Comparison of ENCODE assay signal across 25 mouse cellular contexts in genomic region chr2:180343092-180343491, GRCm38 (mm10). TPM values are rescaled to one million over a fixed set of nuclear protein-coding genes. Genes with fewer than 3 reads are reported as not detected.
DNase-seq lines count a peak whose midpoint lies in the region; ATAC-seq and TF ChIP-seq lines count a peak whose summit lies in the region.
"Had no signal": no experiment of that assay in that cellular context is flagged by ENCODE, and none has a peak within 500 bp of the region (broad histone marks: within the 10 kb centered on the region; RNA-seq: fewer than 3 reads in every experiment).

No protein-coding gene starts in this region.

- 67% methylated on average over 13 of the region's 13 CpGs for WGBS in heart, embryonic 13.5 days
- 69% methylated on average over 13 of the region's 13 CpGs for WGBS in kidney, embryonic 14.5 days
- 33% methylated on average over 13 of the region's 13 CpGs for WGBS in intestine, postnatal 0 days
- 33% methylated on average over 13 of the region's 13 CpGs for WGBS in small intestine, adult 2 months

- H3K27me3 ChIP-seq in heart, embryonic 13.5 days (replicated peaks) = no peaks in the 10 kb centered on the region
- H3K27me3 ChIP-seq in kidney, embryonic 14.5 days (ENCODE audit: control insufficient read depth, insufficient read depth, low read length) = peaks cover 3% of the 10 kb centered on the region; the same call in 1 of the 2 replicates
- H3K27me3 ChIP-seq in intestine, postnatal 0 days (replicated peaks; ENCODE audit: control insufficient read depth, insufficient read depth, low read length) = no peaks in the 10 kb centered on the region
- H3K27me3 ChIP-seq in small intestine, adult 2 months (ENCODE audit: control insufficient read depth, insufficient read depth, low read length) = no peaks in the 10 kb centered on the region

- H3K27ac ChIP-seq in heart, embryonic 13.5 days (replicated peaks) = peak overlapping the region; percentile 87
- H3K27ac ChIP-seq in kidney, embryonic 14.5 days (ENCODE audit: low read depth, low read length) = no peak overlapping the region
- peak overlapping the region; percentile 80 for H3K27ac ChIP-seq in intestine, postnatal 0 days (ENCODE audit: low read depth, low read length)
- peak overlapping the region; percentile 99 for H3K27ac ChIP-seq in small intestine, adult 2 months (ENCODE audit: insufficient read depth, low read depth, low read length)
- H3K27ac ChIP-seq: embryonic facial prominence, embryonic 15.5 days; hindbrain, embryonic 10.5 days; hindbrain, postnatal 0 days; layer of hippocampus, adult 2 months; limb, embryonic 15.5 days; midbrain, embryonic 10.5 days had no signal

- no peaks in the 10 kb centered on the region for H3K9me3 ChIP-seq in heart, embryonic 13.5 days
- no peaks in the 10 kb centered on the region for H3K9me3 ChIP-seq in kidney, embryonic 14.5 days (ENCODE audit: control insufficient read depth, low read length)
- no peaks in the 10 kb centered on the region for H3K9me3 ChIP-seq in intestine, postnatal 0 days (ENCODE audit: control insufficient read depth)
- H3K9me3 ChIP-seq: embryonic facial prominence, embryonic 15.5 days; hindbrain, embryonic 10.5 days; limb, embryonic 15.5 days; midbrain, embryonic 10.5 days had no signal

- no peak for TF ChIP-seq CTCF in intestine, postnatal 0 days (IDR thresholded peaks at IDR 0.05; ENCODE audit: low read depth)
- no peak for TF ChIP-seq CTCF in small intestine, adult 2 months (IDR thresholded peaks at IDR 0.05; ENCODE audit: extremely low read depth, insufficient read length, insufficient replicate concordance, low read depth, low read length)

- H3K4me3 ChIP-seq in heart, embryonic 13.5 days = 0 out of 2 replicates have a peak overlapping the region, but pooled peaks have one; percentile 4
- no peak overlapping the region for H3K4me3 ChIP-seq in kidney, embryonic 14.5 days (ENCODE audit: low read length)
- no peak overlapping the region for H3K4me3 ChIP-seq in intestine, postnatal 0 days (ENCODE audit: low read depth, low read length)
- peak overlapping the region; percentile 37; the same call in 1 of the 2 replicates for H3K4me3 ChIP-seq in small intestine, adult 2 months (ENCODE audit: low read depth, low read length)
- H3K4me3 ChIP-seq: embryonic facial prominence, embryonic 15.5 days; hindbrain, embryonic 10.5 days; layer of hippocampus, adult 2 months; limb, embryonic 15.5 days; midbrain, embryonic 10.5 days had no signal

- peaks cover 87% of the 10 kb centered on the region for H3K4me1 ChIP-seq in heart, embryonic 13.5 days
- peaks cover 4% of the 10 kb centered on the region; the same call in 1 of the 2 replicates for H3K4me1 ChIP-seq in kidney, embryonic 14.5 days (ENCODE audit: control insufficient read depth, insufficient read depth, low read length)
- H3K4me1 ChIP-seq in intestine, postnatal 0 days (replicated peaks; ENCODE audit: control insufficient read depth, insufficient read depth, low read length) = peaks cover 9% of the 10 kb centered on the region
- H3K4me1 ChIP-seq in small intestine, adult 2 months (ENCODE audit: control insufficient read depth, insufficient read depth, insufficient read length, low read length) = peaks cover 48% of the 10 kb centered on the region
- H3K4me1 ChIP-seq: embryonic facial prominence, embryonic 15.5 days had no signal

- no peak for DNase-seq in heart, postnatal 10 days
- DNase-seq in kidney, adult 8-10 months = peak; percentile 44 to 70
- DNase-seq in cerebellum, adult 9-11 months = no peak
- DNase-seq: adrenal gland, postnatal 36 days; cerebellum, adult 11-12 months; cerebellum, postnatal 25 days; lung, adult 2 months; lung, postnatal 36 days; right cerebral cortex, postnatal 25 days; thymus, postnatal 25 days had no signal

- H3K36me3 ChIP-seq in heart, embryonic 13.5 days = no peaks in the 10 kb centered on the region
- H3K36me3 ChIP-seq in kidney, embryonic 14.5 days (ENCODE audit: control insufficient read depth, insufficient read depth, low read length) = no peaks in the 10 kb centered on the region
- no peaks in the 10 kb centered on the region for H3K36me3 ChIP-seq in intestine, postnatal 0 days (ENCODE audit: control insufficient read depth, insufficient read depth)
- H3K36me3 ChIP-seq in small intestine, adult 2 months (ENCODE audit: control insufficient read depth, insufficient read depth, low read length) = no peaks in the 10 kb centered on the region
- H3K36me3 ChIP-seq: embryonic facial prominence, embryonic 15.5 days; hindbrain, embryonic 10.5 days; limb, embryonic 15.5 days; midbrain, embryonic 10.5 days had no signal

- peak; percentile 39; the same call in 1 of the 2 replicates for TF ChIP-seq POLR2A in small intestine, adult 2 months (IDR thresholded peaks at IDR 0.05; ENCODE audit: low read depth, low read length)

- H3K9ac ChIP-seq in heart, embryonic 13.5 days = peak overlapping the region; percentile 25; the same call in 1 of the 2 replicates
- no peak overlapping the region for H3K9ac ChIP-seq in kidney, embryonic 14.5 days (ENCODE audit: low read depth, low read length)
- 0 out of 2 replicates have a peak overlapping the region, but pooled peaks have one; percentile 17 for H3K9ac ChIP-seq in intestine, postnatal 0 days (ENCODE audit: low read depth, low read length)
- H3K9ac ChIP-seq: embryonic facial prominence, embryonic 15.5 days; limb, embryonic 15.5 days had no signal

- intact Hi-C loops in heart, postnatal 10 days (cut with DNase I) = loop anchor here (10.0 kb wide), 1 partner anchor 168 kb away; the partner anchor contains the start of gene Adrm1

- peak overlapping the region; percentile 57 for H3K4me2 ChIP-seq in heart, embryonic 13.5 days
- H3K4me2 ChIP-seq in kidney, embryonic 14.5 days (replicated peaks; ENCODE audit: low read depth, low read length) = no peak overlapping the region
- peak overlapping the region; percentile 44 for H3K4me2 ChIP-seq in intestine, postnatal 0 days (replicated peaks; ENCODE audit: low read depth)
- H3K4me2 ChIP-seq: embryonic facial prominence, embryonic 15.5 days; limb, embryonic 15.5 days had no signal

- no peak for ATAC-seq in heart, embryonic 13.5 days (ENCODE audit: extremely low read depth, insufficient number of reproducible peaks, low FRiP score, low TSS enrichment)
- ATAC-seq in kidney, embryonic 14.5 days (ENCODE audit: low FRiP score, low TSS enrichment) = no peak
- ATAC-seq in intestine, postnatal 0 days = peak; percentile 78
- ATAC-seq in megakaryocyte, adult 5-6 weeks (ENCODE audit: poor library complexity, severe bottlenecking) = no peak
- ATAC-seq: forebrain, embryonic 16.5 days; hindbrain, postnatal 0 days had no signal

RNA-seq across cellular contexts. Expression of gene Gata5, which starts 8.6 kb away (rescaled TPM):
- polyA plus RNA-seq in heart, embryonic 13.5 days (2015; fragmentation: Nextera tagmentation; extraction: Ambion mirVana) = 11.8 and 14.7 TPM in 2 replicates
- 1 to 10 TPM; 1.0 to 1.2 TPM for total RNA-seq in heart, postnatal 10 days (2021)
- 3.5 and 4.5 TPM in 2 replicates for polyA plus RNA-seq in kidney, embryonic 14.5 days (2014; fragmentation: Nextera tagmentation; extraction: Ambion mirVana)
- 20.9 and 23.9 TPM in 2 replicates for polyA plus RNA-seq in intestine, postnatal 0 days (2015; fragmentation: Nextera tagmentation; extraction: Ambion mirVana)
- polyA plus RNA-seq in small intestine, adult 2 months (2012; rRNA removed) = 36.0 and 121 TPM in 2 replicates
- not detected in 2 replicates for total RNA-seq in megakaryocyte, adult 5-6 weeks (2015)
- total RNA-seq in megakaryocyte, adult 5-6 weeks (2017) = not detected in 2 replicates
- total RNA-seq: hindbrain, postnatal 0 days; layer of hippocampus, adult 2 months; left cerebral cortex, postnatal 36 days had no signal
- polyA plus RNA-seq: embryonic facial prominence, embryonic 15.5 days; forebrain, embryonic 16.5 days; hindbrain, postnatal 0 days; limb, embryonic 15.5 days had no signal

RNA-seq across cellular contexts. Expression of gene Rbbp8nl, which starts 53.4 kb away (rescaled TPM):
- polyA plus RNA-seq in heart, embryonic 13.5 days (2015; fragmentation: Nextera tagmentation; extraction: Ambion mirVana) = 0.05 and 0.08 TPM in 2 replicates
- not detected for total RNA-seq in heart, postnatal 10 days (2021)
- polyA plus RNA-seq in kidney, embryonic 14.5 days (2014; fragmentation: Nextera tagmentation; extraction: Ambion mirVana) = 0.37 and 1.1 TPM in 2 replicates
- polyA plus RNA-seq in intestine, postnatal 0 days (2015; fragmentation: Nextera tagmentation; extraction: Ambion mirVana) = 0.18 and 0.25 TPM in 2 replicates
- polyA plus RNA-seq in small intestine, adult 2 months (2012; rRNA removed) = 1.2 and 1.6 TPM in 2 replicates
- not detected in 2 replicates for total RNA-seq in megakaryocyte, adult 5-6 weeks (2015)
- not detected in 2 replicates for total RNA-seq in megakaryocyte, adult 5-6 weeks (2017)
- total RNA-seq: adrenal gland, postnatal 36 days; gastrocnemius, postnatal 4 days; hindbrain, postnatal 0 days; layer of hippocampus, adult 2 months; left cerebral cortex, postnatal 36 days had no signal
- polyA plus RNA-seq: forebrain, embryonic 16.5 days; hindbrain, postnatal 0 days; testis, adult 2 months had no signal

Comparison
In these comparisons a context has a peak if more than half of its experiments do, and no peak if none do; other contexts are left out.
1. H3K4me3 ChIP-seq: peak in heart, embryonic 13.5 days (single experiment) and small intestine, adult 2 months (single experiment); none in kidney, embryonic 14.5 days (single experiment) and intestine, postnatal 0 days (single experiment).
2. DNase-seq: peak in kidney, adult 8-10 months (2 of 2); none in heart, postnatal 10 days (0 of 2) and cerebellum, adult 9-11 months (single experiment).